Mouse (Mus musculus) small intestine, adult 2 months (tissue): ENCODE results near the gene Rgma.

Experiments
- CTCF ChIP-seq: fragments of 200-500 bp; IDR thresholded peaks from 2 replicates; pipeline ENCODE4 v1.5.1; 2012; ENCODE audit warnings: low read depth, mild to moderate bottlenecking, control low read depth, inconsistent platforms, low read length, moderate library complexity, mixed read lengths; ENCODE audit not compliant: insufficient replicate concordance, insufficient read length; ENCODE audit errors: extremely low read depth
- POLR2A ChIP-seq: fragments of 200-500 bp; IDR thresholded peaks from 2 replicates; pipeline ENCODE4 v1.6.1; 2012; ENCODE audit warnings: low read depth, mild to moderate bottlenecking, control low read depth, inconsistent platforms, low read length, moderate library complexity

DNA sequence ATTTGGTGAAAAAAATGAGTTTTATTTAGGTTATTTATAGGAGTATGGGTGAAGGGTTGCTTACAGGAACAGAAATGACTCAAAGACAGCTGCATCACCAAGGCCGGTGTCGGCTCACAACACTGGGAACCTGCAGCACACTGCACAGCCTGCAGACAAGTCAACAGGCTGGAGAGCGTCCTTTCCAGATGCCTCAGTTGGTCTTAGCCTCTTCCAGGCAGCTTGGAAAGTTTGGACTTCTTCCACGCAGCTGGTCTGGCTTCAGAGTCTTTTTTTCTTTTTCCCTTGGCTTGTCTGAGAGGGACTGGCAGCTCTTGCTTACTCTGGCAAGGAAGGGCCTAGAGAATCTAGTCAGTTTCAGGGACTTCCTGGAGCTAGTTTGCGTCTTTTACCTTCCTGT lies 18.4 kb upstream of the Rgma start:
- no peak for TF ChIP-seq CTCF
- TF ChIP-seq POLR2A = no peak
